Mouse (Mus musculus) megakaryocyte-erythroid progenitor cell, adult 5-6 weeks (primary cell): ENCODE measurements around the gene Arl9. TPM values are rescaled to one million over a fixed set of nuclear protein-coding genes. Genes with fewer than 3 reads are reported as not detected.
"Not testable (repeated sequence)": the region's sequence is repeated elsewhere in the genome, so short reads cannot be mapped to it uniquely, and the experiment has no call there.

ENCODE experiments used
- ATAC-seq: replicated peaks from 2 replicates; pipeline ENCODE4 v1.8.0; 2016; ENCODE audit warnings: mild to moderate bottlenecking, inconsistent platforms; ENCODE audit not compliant: severe bottlenecking, poor library complexity, low FRiP score, low TSS enrichment
- total RNA-seq, 2 experiments: library from RNA; stranded (forward) in 1 of 2; stranded (reverse) in 1 of 2; fragments of 200-1000, 215-1000 nt in 1 of 2; fragments of >200 nt in 1 of 2; fragmentation: Nextera tagmentation in 1 of 2; gene quantifications; 2 replicates each; pipeline ENCODE4 v1.2.3; 2014 to 2017

Arl9 gene
- total RNA-seq, 2 experiments from 2014 or later = not detected

DNA sequence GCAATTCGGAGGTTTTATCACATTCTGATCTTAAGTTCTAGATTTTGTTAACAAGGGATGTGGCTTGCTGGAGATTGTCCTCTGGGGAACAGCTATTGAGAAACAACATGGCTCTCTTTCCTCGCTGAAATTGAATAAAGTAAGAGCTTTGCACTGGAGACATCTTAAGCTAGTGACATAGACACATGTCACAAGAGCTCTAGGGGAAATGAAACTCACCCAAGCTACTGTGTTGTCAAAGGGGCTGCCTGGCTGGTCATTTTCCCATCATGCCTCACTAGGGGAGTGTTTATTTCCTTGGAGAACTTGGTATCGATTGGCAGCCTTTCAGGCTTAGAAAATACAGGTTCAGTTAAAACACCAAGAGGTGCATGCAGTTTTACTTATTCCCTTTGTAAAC lies 9.3 kb downstream of the Arl9 start:
- no peak for ATAC-seq

DNA sequence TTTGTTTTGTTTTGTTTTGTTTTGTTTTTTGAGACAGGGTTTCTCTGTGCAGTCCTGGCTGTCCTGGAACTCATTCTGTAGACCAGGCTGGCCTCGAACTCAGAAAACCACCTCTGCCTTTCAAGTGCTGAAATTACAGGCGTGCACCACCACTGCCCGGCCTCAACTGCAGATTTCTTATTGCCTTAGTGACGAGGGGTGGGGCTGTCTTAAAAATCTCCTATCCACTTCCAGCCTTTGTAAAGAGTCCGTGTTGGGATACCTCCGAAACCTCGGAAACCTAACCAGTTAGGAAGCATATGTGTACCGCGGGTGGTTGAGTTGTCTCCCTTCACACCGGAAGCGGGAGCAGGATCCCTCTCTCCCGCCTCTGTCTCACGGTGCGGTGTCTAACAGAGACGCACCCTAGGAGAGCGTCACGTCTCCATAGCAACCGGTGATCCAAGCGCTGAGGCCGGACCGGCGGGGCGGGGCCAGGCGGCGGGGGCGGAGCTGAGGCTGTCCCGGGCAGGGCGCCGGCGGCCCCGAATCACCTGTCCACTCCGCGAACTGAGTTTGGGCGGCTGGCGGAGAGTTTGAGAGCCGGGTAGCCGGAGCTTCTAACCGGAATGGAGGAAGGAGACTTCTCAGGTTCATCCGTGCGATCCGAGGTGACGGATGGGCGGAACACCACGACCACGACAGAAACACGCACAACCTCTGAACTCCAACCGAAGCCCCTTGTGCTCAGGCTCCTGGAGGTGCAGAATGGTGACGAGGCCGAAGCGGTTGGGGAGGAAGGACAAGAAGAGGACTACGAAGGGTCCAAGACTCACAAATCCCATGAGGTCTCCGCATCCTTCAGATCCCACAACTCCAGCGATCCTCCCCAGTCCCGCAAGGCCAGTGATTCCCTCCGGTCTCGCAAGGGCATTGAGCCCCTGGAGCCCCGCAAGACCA lies 12.0 kb downstream of the Arl9 start, which contains the start of gene Thegl:
Thegl (plus strand) TSS at position 480 of the 939 bp plus-strand sequence.
- peak; percentile 99 for ATAC-seq

DNA sequence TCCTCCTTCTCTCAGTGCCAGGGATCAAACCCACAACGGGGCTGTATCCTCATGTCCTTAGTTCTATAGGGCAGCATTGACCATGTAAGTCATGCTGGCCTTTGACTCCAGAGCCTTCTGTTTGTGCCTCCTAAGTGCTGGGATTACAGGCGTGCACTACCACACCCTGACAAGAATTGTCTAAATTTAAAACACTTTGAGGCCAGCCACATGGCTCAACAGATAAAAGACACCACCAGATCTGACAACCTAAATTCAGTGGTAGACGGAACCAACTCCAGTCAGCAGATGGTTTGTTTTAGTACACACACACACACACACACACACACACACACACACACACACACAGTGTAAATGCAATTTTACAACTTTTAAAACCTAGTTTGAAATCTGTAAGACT lies 24.2 kb downstream of the Arl9 start:
- peak; percentile 75 for ATAC-seq

DNA sequence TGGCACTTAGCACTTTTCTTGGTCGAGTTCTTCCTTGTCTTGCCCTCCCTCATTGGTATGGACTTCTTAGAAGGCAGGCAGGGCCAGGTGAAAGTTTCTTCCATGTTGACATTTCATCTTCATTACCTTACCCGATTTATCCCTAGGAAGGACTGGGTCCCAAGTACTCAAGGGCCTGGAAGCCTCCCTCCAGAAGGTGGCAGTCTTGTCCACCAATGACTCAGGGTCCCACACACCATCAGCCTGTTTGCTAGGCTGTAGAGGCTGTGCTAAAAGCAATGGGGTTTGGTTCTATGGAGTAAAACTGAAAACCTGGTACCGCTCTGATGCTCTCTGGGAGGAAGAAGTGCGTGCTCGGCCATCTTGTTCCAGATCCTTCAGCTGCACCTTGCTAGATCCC lies 25.9 kb downstream of the Arl9 start:
- peak; percentile 76 for ATAC-seq

DNA sequence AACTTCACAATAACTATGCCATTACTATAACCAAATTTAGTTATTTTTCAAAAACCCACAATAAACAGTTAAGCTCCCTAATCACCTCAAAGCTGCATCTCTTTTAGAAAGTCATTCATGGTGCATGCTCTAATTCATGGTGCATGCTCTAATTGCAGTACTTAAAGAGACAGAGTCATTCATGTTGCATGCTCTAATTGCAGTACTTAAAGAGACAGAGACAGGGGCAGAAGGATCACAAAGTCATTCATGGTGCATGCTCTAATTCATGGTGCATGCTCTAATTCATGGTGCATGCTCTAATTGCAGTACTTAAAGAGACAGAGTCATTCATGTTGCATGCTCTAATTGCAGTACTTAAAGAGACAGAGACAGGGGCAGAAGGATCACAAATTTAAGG lies 31.2 kb downstream of the Arl9 start:
- not testable (repeated sequence) for ATAC-seq

DNA sequence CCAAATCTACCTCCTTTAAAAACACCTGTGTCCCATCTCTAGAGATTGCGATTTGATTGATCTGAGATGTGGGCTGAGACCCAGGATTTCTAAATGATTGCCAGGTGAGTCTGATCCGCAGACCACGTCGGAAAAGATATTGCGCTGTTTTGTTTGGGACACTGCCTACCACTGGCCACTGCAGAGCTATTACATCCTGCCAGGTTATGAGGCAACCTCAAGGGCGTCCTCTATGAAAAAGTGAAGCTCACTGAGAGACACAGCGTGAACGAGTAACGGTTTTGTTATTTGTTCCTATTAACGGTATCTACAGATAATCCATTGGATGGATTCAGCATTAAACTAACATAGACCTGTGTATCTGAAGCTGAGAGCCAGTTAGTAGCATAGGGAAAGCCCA lies 34.6 kb downstream of the Arl9 start:
- no peak for ATAC-seq

DNA sequence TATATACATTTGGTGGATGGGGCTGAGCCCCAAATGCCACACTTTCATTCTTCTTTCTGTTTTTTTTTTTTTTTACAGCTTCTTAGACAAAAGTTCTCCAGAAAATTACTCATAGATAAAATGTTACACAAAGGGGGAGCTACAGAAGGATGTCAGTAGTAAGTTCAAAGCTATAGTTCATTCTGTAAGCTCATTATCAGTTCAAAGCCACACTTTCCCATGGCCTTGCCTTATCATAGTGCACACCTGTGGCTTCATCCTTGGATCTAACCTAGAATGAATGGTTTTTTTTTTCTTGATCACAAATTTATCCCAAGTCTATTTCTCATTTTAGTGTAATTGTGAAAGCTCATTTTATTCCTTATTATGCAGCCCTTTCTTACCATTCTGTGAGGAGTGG lies 35.5 kb downstream of the Arl9 start:
- no peak for ATAC-seq

DNA sequence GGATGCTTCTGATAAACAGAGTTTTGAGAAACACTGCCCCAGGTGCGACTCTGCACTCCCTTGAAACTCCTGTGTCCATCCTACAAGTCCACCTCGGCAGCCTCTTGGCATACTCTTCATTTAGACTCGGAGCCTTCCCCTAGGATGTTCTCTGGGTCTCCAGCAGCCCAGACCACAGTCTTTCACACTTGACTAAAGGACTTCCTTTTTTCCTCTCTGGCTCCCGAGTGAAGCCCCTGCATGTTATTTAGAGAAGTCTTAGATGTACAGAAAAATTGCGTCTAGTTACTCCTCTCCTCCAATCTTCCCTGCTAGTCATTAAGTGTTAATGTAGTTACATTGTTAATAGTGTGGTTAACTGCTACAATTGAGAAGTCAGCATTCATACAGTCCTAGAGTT lies 40.5 kb downstream of the Arl9 start:
- no peak for ATAC-seq

DNA sequence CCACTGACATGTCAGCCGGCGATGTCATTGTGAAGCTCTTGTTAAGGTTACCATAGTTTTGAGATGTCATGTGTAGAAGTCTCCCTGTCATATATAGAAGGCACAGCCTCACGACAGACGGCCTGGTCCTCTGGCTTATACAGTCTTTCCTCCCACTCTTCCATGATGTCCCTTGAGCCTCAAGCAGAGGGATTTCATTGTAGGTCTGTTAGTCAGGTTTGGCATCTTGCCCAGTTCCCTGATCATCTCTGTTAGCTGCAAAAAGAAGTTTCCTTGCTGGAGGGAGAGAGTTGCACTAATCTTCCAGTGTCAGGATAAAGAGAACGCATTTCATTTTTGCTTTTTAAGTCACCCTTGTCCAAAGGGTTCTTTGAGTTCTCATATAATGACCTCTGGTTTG lies 48.8 kb downstream of the Arl9 start:
- ATAC-seq = no peak

DNA sequence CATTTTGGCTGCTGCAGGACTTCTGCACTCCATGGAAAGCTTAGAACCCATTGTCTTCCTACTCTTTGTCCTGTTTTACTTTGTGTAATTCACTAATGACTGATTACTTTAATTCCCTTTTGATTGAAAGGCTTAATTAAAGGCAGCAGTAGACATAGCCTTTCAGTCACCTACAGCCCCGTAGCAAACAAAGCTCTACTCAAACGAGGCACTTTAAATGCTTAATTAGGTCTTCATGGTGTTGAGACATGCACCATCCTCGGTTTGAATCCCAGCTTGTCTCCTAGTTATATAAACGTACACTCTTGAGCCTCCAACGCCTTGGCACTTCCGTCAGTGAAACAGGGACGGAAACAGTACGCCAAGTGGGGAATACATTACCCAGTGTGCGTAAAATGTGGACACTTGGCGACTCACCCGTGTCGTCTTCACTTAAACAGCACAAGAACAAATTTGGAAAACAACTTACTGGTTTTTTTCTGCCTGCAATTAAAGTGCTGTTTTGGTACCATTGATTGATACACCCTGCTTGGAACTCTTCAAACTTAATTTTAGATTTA lies 53.1 kb downstream of the Arl9 start:
- no peak for ATAC-seq

Other genes with a start within 250 kb of the Arl9 start
- gene Aasdh, start 98.5 kb upstream of the Arl9 start, total RNA-seq (2014; fragmentation: Nextera tagmentation) = 41.1 and 55.8 TPM in 2 replicates
- 21.4 and 41.4 TPM in 2 replicates for gene Aasdh, start 98.5 kb upstream of the Arl9 start, total RNA-seq (2017)
- gene Paics, start 52.7 kb upstream of the Arl9 start, total RNA-seq (2014; fragmentation: Nextera tagmentation) = 238 and 301 TPM in 2 replicates
- gene Paics, start 52.7 kb upstream of the Arl9 start, total RNA-seq (2017) = 403 and 467 TPM in 2 replicates
- gene Ppat, start 52.5 kb upstream of the Arl9 start, total RNA-seq (2014; fragmentation: Nextera tagmentation) = 63.2 and 82.8 TPM in 2 replicates
- gene Ppat, start 52.5 kb upstream of the Arl9 start, total RNA-seq (2017) = 121 and 133 TPM in 2 replicates
- gene Srp72, start 29.4 kb upstream of the Arl9 start, total RNA-seq (2014; fragmentation: Nextera tagmentation) = 143 and 165 TPM in 2 replicates
- gene Srp72, start 29.4 kb upstream of the Arl9 start, total RNA-seq (2017) = 199 and 258 TPM in 2 replicates
- 1.0 TPM in 1 of 2 replicates, not detected in the other for gene Thegl, start 12.0 kb downstream of the Arl9 start, total RNA-seq (2014; fragmentation: Nextera tagmentation)
- 0.53 and 1.6 TPM in 2 replicates for gene Thegl, start 12.0 kb downstream of the Arl9 start, total RNA-seq (2017)
- 1.9 and 4.7 TPM in 2 replicates for gene Hopx, start 111.1 kb downstream of the Arl9 start, total RNA-seq (2014; fragmentation: Nextera tagmentation)
- gene Hopx, start 111.1 kb downstream of the Arl9 start, total RNA-seq (2017) = 1.3 and 2.4 TPM in 2 replicates
- gene Spink2, start 207.4 kb downstream of the Arl9 start, total RNA-seq (2014; fragmentation: Nextera tagmentation) = not detected in 2 replicates
- gene Spink2, start 207.4 kb downstream of the Arl9 start, total RNA-seq (2017) = not detected in 2 replicates